Mouse (Mus musculus) thymus, postnatal 36 days (tissue): ENCODE results near the gene Apba1.

Experiments
- DNase-seq, 2 experiments: peaks; one replicate each; pipeline ENCODE4 v3.0.0; 2022; ENCODE audit warnings: mixed read lengths in 2 of 2

Gene Apba1

GRCm38 (mm10) chr19:23807371-23807770, 48.7 kb downstream of the Apba1 start:
- no peak for DNase-seq

DNA sequence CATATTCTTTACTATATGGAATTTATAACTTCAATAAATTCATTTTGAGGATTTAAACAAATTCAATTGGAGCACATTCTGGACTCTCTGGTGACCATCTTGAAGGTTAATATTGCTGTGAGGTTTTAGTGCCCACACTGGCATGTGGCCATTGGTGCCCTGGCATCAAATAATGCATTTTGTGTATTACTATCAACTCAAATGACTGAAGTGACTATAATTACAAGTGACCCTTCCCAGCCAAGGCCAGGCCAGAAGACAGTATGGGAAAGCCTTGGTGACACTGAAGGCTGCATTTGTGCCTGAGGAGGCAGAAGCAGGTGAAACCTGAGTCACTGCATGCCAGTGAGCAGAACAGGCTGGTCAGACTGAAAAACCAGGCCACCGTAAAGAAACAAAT, 50.5 kb downstream of the Apba1 start:
- DNase-seq: no peak

DNA sequence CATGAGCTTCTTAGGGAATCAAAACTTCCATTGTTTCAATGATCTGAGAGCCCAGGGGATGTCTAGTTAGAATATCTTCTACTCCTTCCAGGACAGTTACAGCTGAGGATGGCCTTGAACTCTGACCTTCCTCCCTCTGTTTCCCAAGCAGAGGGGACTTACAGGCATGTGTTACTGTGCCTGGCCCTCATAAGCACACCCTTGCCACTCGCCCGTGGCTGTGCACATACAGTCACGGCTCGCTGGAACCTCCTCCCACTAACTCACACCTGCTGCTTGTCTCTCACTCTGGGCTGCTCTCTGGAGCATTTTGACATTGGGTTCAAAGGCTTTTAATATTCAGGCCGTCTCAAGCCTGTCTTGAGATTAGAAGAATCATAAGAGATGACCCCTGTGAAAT, 51.8 kb downstream of the Apba1 start:
- DNase-seq: no peak

DNA sequence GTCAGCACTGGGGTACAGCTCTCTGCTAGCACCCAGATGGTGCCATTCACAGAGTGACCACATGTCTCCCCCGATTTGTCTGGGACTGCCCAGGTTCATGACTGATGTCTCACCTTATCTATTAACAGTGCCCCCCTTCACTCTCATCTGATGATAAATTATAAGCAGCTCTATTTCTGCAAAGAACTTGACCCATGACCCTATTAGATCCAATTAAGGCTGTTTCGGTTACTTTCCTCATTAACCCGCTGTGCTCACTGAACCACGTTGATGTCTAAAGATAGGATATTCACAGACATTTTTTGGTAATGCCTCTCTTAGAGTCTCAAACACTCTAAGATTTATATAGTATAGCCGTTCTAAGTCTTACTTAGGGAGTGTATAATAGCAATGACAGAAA, 52.3 kb downstream of the Apba1 start:
- no peak for DNase-seq

DNA sequence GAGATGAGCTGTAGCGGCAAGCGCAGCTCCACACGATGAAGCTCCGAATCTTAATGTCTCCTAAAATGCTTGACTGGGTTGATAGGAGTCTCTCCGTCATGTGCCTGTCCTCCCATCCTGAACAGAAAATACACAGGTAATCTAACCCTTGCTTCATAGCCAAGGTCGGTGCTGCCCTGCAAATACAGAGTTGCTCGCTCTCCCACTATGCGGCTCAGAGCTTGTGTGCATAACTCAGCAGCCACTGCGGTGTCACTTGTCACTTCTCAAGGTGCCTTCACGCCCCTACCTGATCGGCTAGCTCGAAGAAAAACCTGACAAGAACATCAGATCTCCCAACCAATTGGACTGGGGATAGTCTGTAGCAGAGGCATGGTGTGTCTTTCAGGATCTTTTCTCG, 58.1 kb downstream of the Apba1 start:
- no peak for DNase-seq

DNA sequence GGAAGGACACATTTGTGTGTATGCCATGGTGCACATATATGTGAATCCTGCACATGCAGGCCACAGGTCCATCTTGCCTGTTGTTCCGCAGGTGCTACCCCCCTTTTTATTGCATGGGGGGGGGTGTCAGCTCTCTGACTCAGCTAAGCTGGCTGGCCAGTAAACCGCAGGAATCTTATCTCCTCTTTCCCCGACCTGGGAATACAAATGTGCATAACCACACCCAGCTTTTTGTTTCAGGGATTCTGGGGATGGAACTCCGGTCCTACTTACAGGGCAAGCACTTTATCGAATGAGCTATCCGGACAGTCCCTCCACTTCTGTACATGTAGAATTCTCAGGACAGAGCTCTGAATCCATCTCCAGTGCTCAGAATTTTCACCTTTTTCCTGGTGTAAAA, 58.5 kb downstream of the Apba1 start:
- DNase-seq: no peak

DNA sequence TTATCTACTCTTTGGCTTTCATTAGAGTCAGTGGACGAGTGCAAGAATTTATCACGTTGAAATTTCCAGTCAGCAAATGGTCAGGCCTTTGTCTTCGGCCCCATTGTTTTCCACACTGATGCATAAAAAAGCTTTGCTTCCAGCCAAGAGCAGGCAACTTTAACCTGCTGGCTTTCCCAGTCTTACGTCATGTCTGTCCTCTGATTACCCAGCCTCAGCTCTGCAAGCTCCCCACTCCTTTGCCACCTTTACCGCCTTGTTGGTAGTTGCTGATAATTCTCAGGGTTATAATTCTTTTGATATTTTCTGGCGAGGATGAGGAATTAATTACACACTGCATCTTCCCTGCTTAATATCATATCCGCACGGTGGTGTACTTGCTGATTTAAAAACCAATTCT, 61.2 kb downstream of the Apba1 start:
- no peak for DNase-seq

DNA sequence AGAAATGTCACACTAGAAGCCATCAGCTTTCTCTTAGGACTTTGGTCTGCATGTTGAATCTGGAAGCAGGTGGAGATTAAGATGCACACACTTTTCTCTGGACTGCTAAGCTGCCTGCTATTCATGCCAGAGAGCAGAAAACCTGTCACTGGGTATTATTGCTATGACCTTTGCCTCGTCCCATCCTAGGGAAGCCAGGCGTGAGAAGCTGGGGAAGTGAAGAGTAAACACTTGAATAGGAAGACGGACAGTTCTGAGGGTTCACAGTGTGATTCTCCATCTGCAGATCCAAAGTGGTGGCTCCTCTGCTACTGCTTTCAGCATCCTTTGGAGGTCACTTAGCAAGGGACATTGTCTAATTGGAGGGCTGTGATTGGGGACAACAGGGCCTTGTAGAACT, 63.8 kb downstream of the Apba1 start:
- no peak for DNase-seq

DNA sequence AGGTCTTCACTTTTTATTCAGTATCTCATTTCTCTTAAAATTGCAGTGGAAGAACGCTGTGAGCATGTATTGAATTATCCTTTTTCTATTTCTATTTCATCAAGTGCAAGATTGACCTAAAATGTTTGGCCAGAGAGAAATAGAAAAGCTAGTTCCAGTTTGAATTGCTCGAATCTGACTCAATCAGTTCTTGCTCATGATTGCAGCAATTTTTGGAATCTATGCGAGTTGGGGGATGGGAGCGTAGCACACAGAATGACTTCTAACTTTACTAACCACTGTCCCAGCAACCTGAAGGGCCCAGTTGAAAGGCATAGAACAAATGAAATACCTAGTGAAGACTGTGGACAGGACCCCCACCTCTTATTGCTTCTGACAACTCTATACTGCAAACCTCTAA, 64.8 kb downstream of the Apba1 start:
- DNase-seq: no peak

- no peak for DNase-seq
These were observed 67.6 kb downstream of the Apba1 start for GRCm38 (mm10) chr19:23826251-23826650.

DNA sequence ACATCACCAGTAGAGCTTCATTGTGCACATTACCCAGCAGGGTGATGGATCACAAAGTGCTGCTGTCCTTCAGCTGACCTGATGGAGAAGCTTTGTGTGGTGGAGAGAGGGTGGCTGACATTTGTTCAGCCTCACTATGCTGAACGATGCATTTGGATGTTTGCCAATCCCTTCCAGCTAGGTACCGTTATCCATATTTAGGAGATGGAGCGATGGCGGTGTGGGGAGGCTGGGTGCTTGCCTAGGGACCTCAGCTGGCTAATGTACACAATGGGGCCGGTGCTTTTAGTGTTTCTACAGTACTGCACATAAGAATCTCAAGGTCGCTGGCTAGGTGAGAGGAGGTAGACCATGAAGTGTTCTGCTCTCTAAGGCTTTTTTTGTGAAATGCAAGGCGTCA, 72.1 kb downstream of the Apba1 start:
- no peak for DNase-seq

DNA sequence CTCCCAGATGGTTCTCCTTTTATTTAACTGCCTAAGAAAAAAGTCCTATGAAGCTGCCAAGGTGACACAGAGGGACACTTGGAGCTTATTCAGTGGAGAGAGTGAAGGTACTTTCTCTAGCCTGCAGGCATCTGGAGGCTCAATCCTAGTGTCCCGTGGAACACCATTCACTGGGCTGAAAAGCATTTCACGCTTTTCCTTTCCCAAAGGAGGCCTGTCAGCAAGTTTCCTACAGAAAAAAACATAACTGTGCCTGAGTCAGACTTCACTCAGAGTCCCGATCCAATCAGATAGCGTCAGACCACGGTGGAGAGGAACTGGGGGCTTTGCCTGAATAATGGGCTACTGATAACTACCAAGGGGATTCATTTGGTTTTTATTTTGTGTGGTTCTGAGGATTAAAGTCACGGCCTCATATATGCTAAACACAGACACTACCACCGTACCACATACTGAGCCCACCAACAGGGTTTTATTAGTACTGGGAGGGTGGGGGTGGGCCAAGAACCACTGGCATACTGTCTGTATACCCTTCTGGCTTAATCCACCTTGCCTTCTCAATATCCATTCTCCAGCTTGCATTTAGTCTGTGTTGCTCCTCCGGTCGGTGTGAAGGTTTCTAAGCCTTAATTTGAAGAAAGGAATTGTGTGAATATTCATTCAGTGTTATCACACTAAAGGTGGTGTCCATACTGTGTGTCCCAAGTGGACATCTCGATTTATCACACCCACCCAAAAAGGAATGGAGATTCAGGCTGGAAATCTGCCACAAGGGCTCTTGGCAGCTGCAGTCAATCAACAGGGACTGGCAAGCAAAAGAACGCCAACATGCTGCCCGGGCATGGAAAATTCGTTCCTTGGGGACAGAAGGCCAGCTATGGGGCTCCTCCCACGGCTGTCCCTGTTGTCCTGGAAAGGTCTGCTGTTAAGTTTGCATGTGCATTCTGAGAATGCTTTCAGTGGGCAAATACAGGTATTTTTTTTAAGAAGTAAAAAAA, 75.3 kb downstream of the Apba1 start:
- DNase-seq: no peak

GRCm38 (mm10) chr19:23834721-23835120, 76.0 kb downstream of the Apba1 start:
- no peak for DNase-seq

- DNase-seq: no peak
These were observed 97.1 kb downstream of the Apba1 start for GRCm38 (mm10) chr19:23855832-23856231.

DNA sequence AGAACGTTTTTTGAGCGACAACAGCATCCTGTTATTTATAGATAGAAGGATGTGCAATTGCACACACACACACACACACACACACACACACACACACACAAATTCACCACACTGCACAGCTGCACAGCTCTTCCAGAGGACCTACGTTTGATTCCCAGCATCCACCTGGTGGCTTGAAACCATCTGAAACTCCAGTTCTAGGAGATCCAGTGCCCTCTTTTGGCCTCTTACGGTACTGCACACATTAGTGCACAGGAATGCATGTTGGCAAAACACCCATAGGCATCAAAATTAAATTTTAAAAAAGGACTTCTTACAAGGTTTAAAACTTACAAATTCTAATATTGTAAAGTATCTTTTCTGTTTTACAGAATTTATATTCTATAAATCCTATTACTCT, 99.4 kb downstream of the Apba1 start:
- no peak for DNase-seq

DNA sequence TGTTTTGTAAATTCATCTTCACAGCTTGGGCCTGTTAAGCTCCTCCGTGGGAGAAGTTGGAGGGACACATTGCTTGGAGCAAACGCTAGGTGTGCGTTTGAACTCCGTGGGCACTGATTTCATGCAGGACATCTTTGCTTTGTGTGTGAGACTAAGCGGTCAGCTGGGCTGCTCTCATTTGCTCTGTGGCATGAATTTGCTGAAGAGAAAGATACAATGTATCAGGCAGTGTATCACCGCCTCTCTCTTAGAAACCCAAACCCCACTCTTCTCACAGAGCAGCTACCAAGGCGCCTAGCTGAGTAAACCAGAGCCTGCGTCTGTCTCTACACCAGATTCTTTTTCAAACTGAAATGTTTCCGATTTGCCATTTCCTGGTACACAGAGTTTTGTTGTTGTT, 100.1 kb downstream of the Apba1 start:
- no peak for DNase-seq

DNA sequence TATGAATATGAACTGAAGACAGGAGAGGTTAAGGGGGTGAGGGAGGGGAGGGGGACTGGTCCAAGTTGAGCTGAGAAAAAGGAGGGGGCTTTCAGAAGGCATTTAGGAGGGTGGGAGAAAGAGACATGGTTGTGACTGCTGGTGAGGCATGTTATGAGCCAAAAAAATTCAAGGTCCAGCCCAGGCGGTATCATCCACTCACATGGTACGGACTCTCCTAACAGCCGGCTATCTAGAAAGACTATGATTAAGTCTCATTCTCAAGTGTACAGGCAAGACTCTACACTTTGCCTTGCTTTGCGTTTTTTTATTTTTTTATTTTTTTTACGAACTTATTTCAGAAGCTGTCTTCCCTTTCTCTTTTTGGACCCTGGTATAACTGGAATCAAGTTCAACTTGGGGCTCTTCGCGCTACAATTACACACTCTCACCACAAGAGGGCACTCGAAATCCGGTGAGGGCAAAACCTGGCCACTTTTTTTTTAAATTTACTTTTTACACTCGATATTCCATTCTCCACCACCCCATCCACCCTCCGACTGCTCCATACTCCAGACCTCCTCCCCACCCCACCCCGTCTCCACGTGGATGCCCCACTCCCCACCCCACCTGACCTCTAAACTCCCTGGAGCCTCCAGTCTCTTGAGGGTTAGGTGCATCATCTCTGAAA, 101.6 kb downstream of the Apba1 start:
- peak in 1 of 2 experiments; percentile 5 for DNase-seq

DNA sequence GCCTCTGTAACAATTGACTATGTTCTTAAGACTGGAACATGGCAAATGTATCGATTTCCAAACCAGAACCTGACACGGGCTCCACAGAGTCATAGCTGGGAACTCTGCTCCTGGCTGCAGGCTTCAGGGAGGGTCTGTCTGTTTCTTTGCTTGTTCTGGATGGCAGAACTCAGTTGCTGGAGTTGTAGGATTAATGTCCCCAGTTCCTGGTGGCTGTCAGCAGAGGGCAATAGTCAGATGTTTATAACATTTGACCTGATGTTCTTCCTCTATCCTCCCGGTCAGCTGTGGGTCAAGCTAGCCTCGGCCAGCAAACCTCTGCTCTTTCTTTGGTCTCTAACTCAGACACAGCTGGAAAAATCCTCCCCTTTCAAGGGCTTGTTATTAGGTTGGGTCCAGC, 104.0 kb downstream of the Apba1 start:
- DNase-seq: no peak

DNA sequence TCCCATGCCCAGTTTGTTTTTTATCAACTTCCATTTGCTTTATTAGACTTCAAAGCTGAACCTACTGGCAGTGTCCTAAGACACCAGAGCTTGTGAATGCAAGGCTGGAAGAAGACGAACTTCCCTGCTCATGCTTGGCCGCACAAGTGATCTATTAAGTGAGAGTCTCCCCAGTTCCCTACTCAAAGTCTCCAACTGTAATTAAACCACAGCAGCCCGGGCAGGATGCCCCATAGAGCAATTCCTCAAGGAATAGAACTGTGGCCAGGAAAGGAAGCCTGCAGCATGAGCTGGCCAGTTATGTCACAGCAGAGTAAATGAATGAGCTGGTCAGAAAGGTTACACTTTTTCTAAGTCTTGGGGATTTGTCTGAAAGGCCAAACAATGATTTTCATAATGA, 105.3 kb downstream of the Apba1 start:
- DNase-seq: no peak

DNA sequence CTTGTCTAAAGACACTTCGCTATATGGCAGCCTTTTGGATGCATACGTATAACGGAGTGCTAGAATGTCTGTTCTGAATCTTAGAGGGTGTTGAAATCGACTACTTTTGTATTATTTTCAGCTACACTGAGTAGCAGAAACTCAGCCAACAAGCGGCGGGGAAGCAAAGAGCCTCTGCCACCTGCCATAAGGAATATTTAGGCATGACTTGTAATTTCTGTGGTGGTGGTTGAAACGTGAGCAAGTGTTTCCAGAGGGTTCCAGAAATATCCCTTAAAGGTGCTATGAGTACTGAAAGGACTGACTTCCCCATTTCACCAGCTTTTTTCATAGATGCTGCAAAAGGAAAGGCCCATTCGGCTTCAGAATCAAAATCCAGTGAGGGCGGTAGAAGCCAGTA, 107.4 kb downstream of the Apba1 start:
- DNase-seq: no peak

DNA sequence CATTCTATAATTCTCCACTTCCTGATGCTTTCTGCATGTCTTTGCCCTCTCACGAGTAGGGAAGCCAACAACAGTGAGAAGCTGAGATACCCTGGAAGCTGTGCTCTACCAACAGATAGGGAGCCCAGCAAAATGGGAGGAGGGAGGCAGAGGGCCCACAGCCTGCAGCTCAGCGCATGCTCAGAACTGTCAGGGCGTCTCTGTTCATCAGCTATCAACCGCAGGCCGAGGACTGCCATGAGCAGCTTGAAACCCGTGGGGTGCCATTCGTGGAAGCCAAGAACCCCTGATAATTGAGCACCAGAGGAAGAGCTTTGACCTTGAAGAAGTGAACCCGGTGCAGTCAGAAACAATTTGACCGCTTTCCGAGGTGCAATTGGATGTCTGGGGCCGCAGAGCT, 108.4 kb downstream of the Apba1 start:
- DNase-seq: no peak

DNA sequence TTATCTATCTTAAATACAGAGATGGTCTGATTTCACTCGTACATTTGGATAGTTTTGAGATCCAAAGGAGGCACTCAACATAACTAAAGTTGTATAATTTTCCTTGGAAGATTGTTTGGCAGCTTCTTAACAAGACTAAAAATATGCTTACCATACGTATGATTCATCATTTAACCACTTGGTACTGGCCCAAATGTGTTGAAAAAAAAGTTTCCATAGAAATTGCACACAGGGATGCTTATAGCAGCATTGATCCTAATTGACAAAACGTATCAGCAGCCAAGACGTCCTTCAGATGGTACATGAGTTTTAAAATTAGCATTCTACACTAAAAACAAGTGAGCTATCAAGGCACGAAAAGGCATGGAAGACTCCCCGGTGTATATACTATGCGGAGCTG, 108.9 kb downstream of the Apba1 start:
- no peak for DNase-seq

DNA sequence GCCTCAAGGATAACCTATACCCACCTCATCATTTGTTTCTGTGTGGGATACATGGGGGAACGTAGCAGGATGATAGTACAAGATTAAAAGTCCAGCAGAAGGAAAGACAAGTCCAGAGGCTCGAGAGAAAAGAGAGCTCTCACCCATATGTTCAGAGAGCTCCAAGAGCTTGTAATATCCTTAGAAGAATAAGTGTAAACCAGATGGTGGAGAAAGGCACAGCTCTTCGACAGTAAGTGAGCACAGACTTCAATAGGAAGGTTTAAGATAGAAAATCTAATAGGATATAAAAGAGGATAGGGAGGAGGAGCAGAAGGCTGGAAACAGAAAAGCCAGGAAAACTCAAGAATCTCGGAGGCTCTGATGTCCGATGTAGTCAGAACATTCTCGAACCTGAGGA, 115.8 kb downstream of the Apba1 start:
- no peak for DNase-seq

DNA sequence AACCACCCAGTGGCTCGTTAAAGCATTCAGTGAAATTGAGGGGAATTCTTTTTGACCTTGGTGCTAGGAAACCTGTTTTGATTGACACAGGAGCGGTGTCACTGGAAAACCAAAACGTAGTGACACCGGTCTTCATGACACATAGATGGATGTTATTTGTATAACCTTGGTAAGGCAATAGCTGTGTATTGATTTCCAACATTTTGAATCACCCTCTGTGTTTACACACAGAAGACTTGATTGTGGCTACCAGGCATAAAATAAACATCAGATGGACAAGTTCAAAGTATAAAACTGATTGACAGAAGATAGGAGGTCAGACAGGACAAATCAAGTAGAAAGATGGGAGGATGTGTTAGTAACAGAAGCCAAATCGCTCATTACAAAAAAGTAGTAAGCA, 117.1 kb downstream of the Apba1 start:
- no peak for DNase-seq
